Mouse (Mus musculus): ENCODE measurements at regions not wholly inside any gene's neighbourhood (a gene's known extent, or its start where the extent isn't known, plus 50 kb on each side); places are given as distances from the start of the nearest gene placed in this dataset.
"Not testable (repeated sequence)": the region's sequence is repeated elsewhere in the genome, so short reads cannot be mapped to it uniquely, and the experiment has no call there.

DNA sequence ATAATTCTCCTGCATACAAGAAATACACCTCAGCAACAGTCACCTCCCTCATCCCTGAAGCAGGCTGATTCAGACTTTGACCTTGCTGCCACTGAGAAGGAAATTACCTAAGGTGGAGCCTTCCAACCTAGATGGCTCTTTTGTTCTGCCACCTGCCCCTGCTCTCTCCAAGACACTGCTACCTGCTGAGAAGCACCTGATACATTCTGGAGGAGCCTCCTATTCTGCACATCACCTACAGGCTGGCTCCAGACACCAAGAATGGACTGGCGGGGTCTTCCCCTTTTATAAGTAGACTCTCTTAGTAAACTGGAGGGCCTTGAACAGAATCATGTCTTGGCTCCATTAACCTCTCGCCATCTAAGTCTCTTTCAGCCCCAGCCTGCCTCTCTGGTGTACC, 1149.5 kb upstream of the 2610301B20Rik start:
- H3K27ac ChIP-seq; H3K9ac ChIP-seq; H3K4me3 ChIP-seq; H3K9me3 ChIP-seq; H3K4me2 ChIP-seq; ATAC-seq (replicated peaks); H3K36me3 ChIP-seq (replicated peaks); H3K27me3 ChIP-seq (replicated peaks); H3K4me1 ChIP-seq: not testable (repeated sequence)
- WGBS = 87% methylated on average over 2 of the region's 2 CpGs

DNA sequence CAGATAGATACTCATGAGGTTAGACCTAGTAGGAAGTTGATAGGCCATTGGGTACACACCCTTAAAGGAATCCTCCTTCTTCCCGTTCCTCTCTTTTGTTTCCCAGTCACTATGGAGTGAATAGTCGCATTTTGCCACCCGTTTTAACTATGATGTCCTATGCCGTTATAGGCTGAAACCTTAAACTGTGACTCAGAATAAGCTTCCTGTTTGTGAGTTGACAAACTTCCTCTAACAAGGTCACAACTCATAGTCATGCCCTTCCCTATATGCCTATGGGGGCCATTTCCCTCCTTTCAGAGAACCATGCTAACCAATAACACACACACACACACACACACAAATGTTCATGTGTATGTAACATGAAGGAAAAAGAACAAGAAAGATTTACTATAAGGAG, 1136.6 kb upstream of the 2610301B20Rik start:
- no peak overlapping the region for H3K27ac ChIP-seq
- WGBS = 83% methylated on average over 4 of the region's 4 CpGs
- H3K4me3 ChIP-seq = no peak overlapping the region
- no peaks in the 10 kb centered on the region for H3K27me3 ChIP-seq (replicated peaks)
- no peaks in the 10 kb centered on the region for H3K4me1 ChIP-seq
- no peak overlapping the region for H3K9ac ChIP-seq
- no peak overlapping the region for H3K4me2 ChIP-seq
- no peaks in the 10 kb centered on the region for H3K36me3 ChIP-seq (replicated peaks)
- H3K9me3 ChIP-seq = no peaks in the 10 kb centered on the region
- no peak for ATAC-seq (replicated peaks)

GRCm38 (mm10) chr4:9747411-9747938, 1126.8 kb upstream of the 2610301B20Rik start:
- 95% methylated on average over 6 of the region's 6 CpGs for whole genome bisulfite sequencing
- H3K4me3 ChIP-seq = no peak overlapping the region
- no peaks in the 10 kb centered on the region for H3K36me3 ChIP-seq (replicated peaks)
- no peak for ATAC-seq (replicated peaks)
- no peak overlapping the region for H3K27ac ChIP-seq
- H3K27me3 ChIP-seq (replicated peaks) = no peaks in the 10 kb centered on the region
- H3K9me3 ChIP-seq = no peaks in the 10 kb centered on the region
- no peaks in the 10 kb centered on the region for H3K4me1 ChIP-seq
- H3K9ac ChIP-seq = no peak overlapping the region
- no peak overlapping the region for H3K4me2 ChIP-seq

- no peak overlapping the region for H3K4me3 ChIP-seq
- no peaks in the 10 kb centered on the region for H3K9me3 ChIP-seq
- no peak overlapping the region for H3K9ac ChIP-seq
- no peaks in the 10 kb centered on the region for H3K36me3 ChIP-seq (replicated peaks)
- H3K27me3 ChIP-seq (replicated peaks) = no peaks in the 10 kb centered on the region
- H3K4me1 ChIP-seq = no peaks in the 10 kb centered on the region
- WGBS = 87% methylated on average over 2 of the region's 2 CpGs
- no peak overlapping the region for H3K27ac ChIP-seq
- H3K4me2 ChIP-seq = no peak overlapping the region
- no peak for ATAC-seq (replicated peaks)
Measured at GRCm38 (mm10) chr4:9748110-9748509, 1126.2 kb upstream of the 2610301B20Rik start.

GRCm38 (mm10) chr4:9749877-9750276, 1124.4 kb upstream of the 2610301B20Rik start:
- WGBS = 88% methylated on average over 3 of the region's 3 CpGs

GRCm38 (mm10) chr4:9750404-9750803, 1123.9 kb upstream of the 2610301B20Rik start:
- no peaks in the 10 kb centered on the region for H3K36me3 ChIP-seq (replicated peaks)
- 68% methylated on average over 4 of the region's 4 CpGs for WGBS
- no peak overlapping the region for H3K4me3 ChIP-seq

More at GRCm38 (mm10) chr4:9749877-9750276, 1124.4 kb upstream of the 2610301B20Rik start:
- no peak for ATAC-seq (replicated peaks)
- H3K4me1 ChIP-seq = no peaks in the 10 kb centered on the region
- H3K9me3 ChIP-seq = no peaks in the 10 kb centered on the region
- H3K4me3 ChIP-seq = no peak overlapping the region
- no peak overlapping the region for H3K4me2 ChIP-seq
- H3K27ac ChIP-seq = no peak overlapping the region
- no peaks in the 10 kb centered on the region for H3K27me3 ChIP-seq (replicated peaks)
- no peak overlapping the region for H3K9ac ChIP-seq
- H3K36me3 ChIP-seq (replicated peaks) = no peaks in the 10 kb centered on the region

GRCm38 (mm10) chr4:9763321-9763720, 1111.0 kb upstream of the 2610301B20Rik start:
- H3K27ac ChIP-seq = no peak overlapping the region
- ATAC-seq (replicated peaks) = no peak
- H3K4me2 ChIP-seq = no peak overlapping the region
- H3K36me3 ChIP-seq (replicated peaks) = no peaks in the 10 kb centered on the region
- no peak overlapping the region for H3K4me3 ChIP-seq
- H3K27me3 ChIP-seq (replicated peaks) = no peaks in the 10 kb centered on the region
- no peak overlapping the region for H3K9ac ChIP-seq
- 57% methylated on average over 1 of the region's 1 CpGs for WGBS
- H3K9me3 ChIP-seq = no peaks in the 10 kb centered on the region
- H3K4me1 ChIP-seq = no peaks in the 10 kb centered on the region

More at GRCm38 (mm10) chr4:9750404-9750803, 1123.9 kb upstream of the 2610301B20Rik start:
- no peak for ATAC-seq (replicated peaks)
- Histone ChIP-seq H3K27ac (no peak overlapping the region), H3K9me3 (no peaks in the 10 kb centered on the region), H3K4me2 (no peak overlapping the region), H3K9ac (no peak overlapping the region), H3K4me1 (no peaks in the 10 kb centered on the region), H3K27me3 (replicated peaks) (no peaks in the 10 kb centered on the region)

DNA sequence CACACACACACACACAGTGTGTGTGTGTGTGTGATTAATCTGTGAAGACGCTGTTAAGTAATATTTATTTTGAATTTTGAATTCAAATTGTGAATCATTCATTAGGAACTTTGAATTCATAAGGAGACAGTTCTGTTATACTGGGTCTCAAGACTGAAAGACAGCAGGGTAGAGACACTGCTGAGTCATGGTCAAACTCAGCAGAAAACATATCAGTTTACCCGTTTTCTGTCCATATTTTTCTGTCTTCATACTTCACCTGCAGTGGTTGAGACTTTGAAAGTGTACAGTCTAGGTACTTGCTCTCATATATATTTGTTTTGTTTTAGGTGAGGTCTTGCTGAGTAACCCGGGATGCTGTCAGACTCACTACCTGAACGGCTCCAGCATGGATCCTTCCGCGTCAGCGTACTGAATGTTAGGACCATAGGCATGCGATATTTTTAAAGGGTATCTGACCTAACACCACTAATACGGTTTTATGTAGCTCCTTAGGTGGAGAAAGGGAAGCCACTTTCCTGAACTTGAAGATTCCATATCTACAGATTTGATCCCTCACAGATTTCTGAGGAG, 1104.6 kb upstream of the 2610301B20Rik start:
- no peak for ATAC-seq (replicated peaks)
- Histone ChIP-seq H3K9me3 (no peaks in the 10 kb centered on the region), H3K27ac (no peak overlapping the region), H3K27me3 (replicated peaks) (no peaks in the 10 kb centered on the region), H3K4me2 (peak overlapping the region; percentile 81), H3K9ac (no peak overlapping the region), H3K36me3 (replicated peaks) (no peaks in the 10 kb centered on the region), H3K4me3 (peak overlapping the region; percentile 51), H3K4me1 (no peaks in the 10 kb centered on the region)
- 59% methylated on average over 9 of the region's 9 CpGs for WGBS

GRCm38 (mm10) chr4:9770372-9771102, 1103.8 kb upstream of the 2610301B20Rik start:
- no peaks in the 10 kb centered on the region for H3K9me3 ChIP-seq
- WGBS = 1% methylated on average over 38 of the region's 38 CpGs
- peak overlapping the region; percentile 48 for H3K9ac ChIP-seq
- peak; percentile 94 for ATAC-seq (replicated peaks)
- no peaks in the 10 kb centered on the region for H3K4me1 ChIP-seq
- no peaks in the 10 kb centered on the region for H3K27me3 ChIP-seq (replicated peaks)
- peak overlapping the region; percentile 51 for H3K4me3 ChIP-seq
- H3K36me3 ChIP-seq (replicated peaks) = no peaks in the 10 kb centered on the region
- peak overlapping the region; percentile 81 for H3K4me2 ChIP-seq
- peak overlapping the region; percentile 40 for H3K27ac ChIP-seq

- ATAC-seq (replicated peaks) = peak; percentile 87
Measured at GRCm38 (mm10) chr4:9771103-9771474, 1103.2 kb upstream of the 2610301B20Rik start.

DNA sequence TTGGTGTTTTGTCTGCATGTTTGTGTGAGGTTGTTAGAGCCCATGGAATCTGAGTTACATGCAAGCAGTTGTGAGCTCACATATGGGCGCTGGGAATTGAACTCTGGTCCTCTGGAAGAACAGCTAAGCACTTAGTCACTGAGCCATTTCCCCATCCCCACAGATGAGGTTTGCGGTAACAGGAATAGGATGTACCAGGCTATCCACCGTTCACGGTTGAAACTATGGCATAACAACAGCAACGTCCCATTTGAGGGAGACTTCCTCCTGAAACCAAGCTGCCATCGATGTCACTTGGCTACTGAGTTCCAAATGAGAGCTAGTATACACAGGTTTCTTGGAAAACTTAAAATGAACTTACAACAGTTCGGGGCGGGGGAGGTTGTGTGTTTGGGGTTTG, 1095.9 kb upstream of the 2610301B20Rik start:
- Histone ChIP-seq H3K9ac (no peak overlapping the region), H3K27ac (no peak overlapping the region), H3K4me2 (no peak overlapping the region), H3K4me1 (no peaks in the 10 kb centered on the region), H3K9me3 (no peaks in the 10 kb centered on the region), H3K4me3 (no peak overlapping the region), H3K36me3 (replicated peaks) (no peaks in the 10 kb centered on the region), H3K27me3 (replicated peaks) (no peaks in the 10 kb centered on the region)
- WGBS = 94% methylated on average over 8 of the region's 8 CpGs
- ATAC-seq (replicated peaks) = no peak

More at GRCm38 (mm10) chr4:9771103-9771474, 1103.2 kb upstream of the 2610301B20Rik start:
- Histone ChIP-seq H3K4me3 (peak overlapping the region; percentile 51), H3K36me3 (replicated peaks) (no peaks in the 10 kb centered on the region), H3K9me3 (no peaks in the 10 kb centered on the region), H3K9ac (peak overlapping the region; percentile 48), H3K4me2 (peak overlapping the region; percentile 81), H3K27ac (peak overlapping the region; percentile 40), H3K27me3 (replicated peaks) (no peaks in the 10 kb centered on the region), H3K4me1 (no peaks in the 10 kb centered on the region)
- WGBS = 3% methylated on average over 5 of the region's 5 CpGs

DNA sequence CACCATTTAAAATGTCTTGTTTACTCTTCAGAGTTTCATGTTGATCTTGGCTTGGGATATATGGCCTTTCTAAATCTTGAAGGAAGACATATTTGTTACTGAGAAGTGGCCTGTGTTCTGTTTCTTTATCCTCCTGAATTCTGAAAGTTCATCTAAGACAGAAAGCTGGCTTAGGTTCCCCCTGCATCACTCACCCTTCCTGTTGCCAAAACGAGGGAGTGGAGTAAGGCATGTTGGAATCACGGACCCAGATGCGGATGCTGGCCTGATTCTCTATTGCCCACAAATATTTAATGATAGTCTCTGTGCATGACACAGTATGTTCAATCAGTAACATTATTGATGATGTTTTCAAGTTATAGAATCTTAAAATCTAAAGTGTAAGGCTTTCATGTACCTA, 1094.7 kb upstream of the 2610301B20Rik start:
- no peak overlapping the region for H3K4me3 ChIP-seq
- no peaks in the 10 kb centered on the region for H3K4me1 ChIP-seq
- H3K36me3 ChIP-seq (replicated peaks) = no peaks in the 10 kb centered on the region
- no peaks in the 10 kb centered on the region for H3K9me3 ChIP-seq
- no peak for ATAC-seq (replicated peaks)
- 85% methylated on average over 3 of the region's 3 CpGs for WGBS
- no peaks in the 10 kb centered on the region for H3K27me3 ChIP-seq (replicated peaks)
- H3K4me2 ChIP-seq = no peak overlapping the region
- H3K9ac ChIP-seq = no peak overlapping the region
- H3K27ac ChIP-seq = no peak overlapping the region

DNA sequence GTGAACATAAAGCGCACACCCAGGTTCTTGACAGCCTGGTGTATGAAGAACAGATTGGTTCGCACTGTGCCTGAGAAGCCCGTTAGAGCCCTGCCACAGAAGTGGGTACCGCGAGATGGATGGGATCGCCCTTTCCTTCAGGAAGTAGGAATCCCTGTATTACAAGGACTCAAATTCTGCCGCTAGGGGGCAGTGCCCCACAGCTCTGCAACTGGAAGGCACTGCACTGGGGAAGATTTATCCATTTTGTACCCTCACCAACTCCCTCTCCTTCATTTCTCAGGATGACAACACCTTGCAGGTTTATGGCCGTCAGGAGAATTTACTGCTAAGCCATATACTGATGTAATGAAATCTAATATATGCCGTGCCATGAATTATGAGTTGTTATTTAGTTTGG, 1094.1 kb upstream of the 2610301B20Rik start:
- H3K4me3 ChIP-seq = no peak overlapping the region
- no peaks in the 10 kb centered on the region for H3K4me1 ChIP-seq
- WGBS = 41% methylated on average over 9 of the region's 9 CpGs
- H3K9ac ChIP-seq = no peak overlapping the region
- ATAC-seq (replicated peaks) = no peak
- H3K27ac ChIP-seq = no peak overlapping the region
- no peaks in the 10 kb centered on the region for H3K27me3 ChIP-seq (replicated peaks)
- no peaks in the 10 kb centered on the region for H3K36me3 ChIP-seq (replicated peaks)
- H3K4me2 ChIP-seq = no peak overlapping the region
- no peaks in the 10 kb centered on the region for H3K9me3 ChIP-seq
